Mouse (Mus musculus): ENCODE data around the gene Rin3. TPM values are rescaled to one million over a fixed set of nuclear protein-coding genes. Genes with fewer than 3 reads are reported as not detected.

Gene Rin3
- polyA plus RNA-seq, 1 experiment from 2014 or later = 9.0 TPM

- Histone ChIP-seq H3K9me3 (no peaks in the 10 kb centered on the region), H3K36me3 (no peaks in the 10 kb centered on the region; the same call in 1 of the 2 replicates), H3K27me3 (ENCODE audit: insufficient read depth, poor library complexity, severe bottlenecking) (no peaks in the 10 kb centered on the region), H3K4me3 (no peak overlapping the region), H3K4me1 (peaks cover 58% of the 10 kb centered on the region), H3K27ac (0 out of 2 replicates have a peak overlapping the region, but pooled peaks have one; percentile 32)
- WGBS = 79% methylated on average over 8 of the region's 8 CpGs
- no peak for DNase-seq (ENCODE audit: low spot score)
These were observed 12.8 kb downstream of the Rin3 start for GRCm38 (mm10) chr12:102295662-102296061.

- H3K4me1 ChIP-seq = peaks cover 54% of the 10 kb centered on the region
- no peak overlapping the region for H3K4me3 ChIP-seq
- no peaks in the 10 kb centered on the region for H3K9me3 ChIP-seq
- no peaks in the 10 kb centered on the region for H3K27me3 ChIP-seq (ENCODE audit: insufficient read depth, poor library complexity, severe bottlenecking)
- 79% methylated on average over 1 of the region's 1 CpGs for WGBS
- H3K36me3 ChIP-seq = no peaks in the 10 kb centered on the region; the same call in 1 of the 2 replicates
- no peak for DNase-seq (ENCODE audit: low spot score)
- H3K27ac ChIP-seq = 0 out of 2 replicates have a peak overlapping the region, but pooled peaks have one; percentile 32
These were observed 13.5 kb downstream of the Rin3 start for GRCm38 (mm10) chr12:102296361-102296760.

- WGBS = 81% methylated on average over 4 of the region's 4 CpGs
- H3K9me3 ChIP-seq = no peaks in the 10 kb centered on the region
- H3K4me3 ChIP-seq = no peak overlapping the region
- H3K27ac ChIP-seq = no peak overlapping the region
- no peak for DNase-seq (ENCODE audit: low spot score)
- peaks cover 50% of the 10 kb centered on the region for H3K4me1 ChIP-seq
- H3K27me3 ChIP-seq (ENCODE audit: insufficient read depth, poor library complexity, severe bottlenecking) = no peaks in the 10 kb centered on the region
- H3K36me3 ChIP-seq = no peaks in the 10 kb centered on the region; the same call in 1 of the 2 replicates
These were observed 14.1 kb downstream of the Rin3 start for GRCm38 (mm10) chr12:102296967-102297366.

GRCm38 (mm10) chr12:102299209-102299608 lies 16.4 kb downstream of the Rin3 start:
- WGBS = 41% methylated on average over 5 of the region's 5 CpGs
- no peaks in the 10 kb centered on the region for H3K27me3 ChIP-seq (ENCODE audit: insufficient read depth, poor library complexity, severe bottlenecking)
- H3K9me3 ChIP-seq = no peaks in the 10 kb centered on the region
- no peaks in the 10 kb centered on the region; the same call in 1 of the 2 replicates for H3K36me3 ChIP-seq
- no peak overlapping the region for H3K27ac ChIP-seq
- H3K4me1 ChIP-seq = peaks cover 59% of the 10 kb centered on the region
- no peak overlapping the region for H3K4me3 ChIP-seq
- no peak for DNase-seq (ENCODE audit: low spot score)

- no peaks in the 10 kb centered on the region for H3K9me3 ChIP-seq
- H3K4me1 ChIP-seq = peaks cover 58% of the 10 kb centered on the region
- WGBS = 72% methylated on average over 1 of the region's 1 CpGs
- DNase-seq (ENCODE audit: low spot score) = no peak
- no peaks in the 10 kb centered on the region for H3K27me3 ChIP-seq (ENCODE audit: insufficient read depth, poor library complexity, severe bottlenecking)
- H3K36me3 ChIP-seq = no peaks in the 10 kb centered on the region
- H3K4me3 ChIP-seq = no peak overlapping the region
- H3K27ac ChIP-seq = peak overlapping the region; percentile 26; the same call in 1 of the 2 replicates
These were observed 18.7 kb downstream of the Rin3 start for GRCm38 (mm10) chr12:102301585-102301984.

GRCm38 (mm10) chr12:102302322-102302721 lies 19.5 kb downstream of the Rin3 start:
- WGBS = 67% methylated on average over 9 of the region's 9 CpGs
- H3K9me3 ChIP-seq = no peaks in the 10 kb centered on the region
- H3K27me3 ChIP-seq (ENCODE audit: insufficient read depth, poor library complexity, severe bottlenecking) = no peaks in the 10 kb centered on the region
- H3K4me3 ChIP-seq = no peak overlapping the region
- H3K36me3 ChIP-seq = no peaks in the 10 kb centered on the region
- peak overlapping the region; percentile 43 for H3K27ac ChIP-seq
- no peak for DNase-seq (ENCODE audit: low spot score)
- peaks cover 63% of the 10 kb centered on the region for H3K4me1 ChIP-seq

GRCm38 (mm10) chr12:102302831-102303351 lies 20.0 kb downstream of the Rin3 start:
- H3K9me3 ChIP-seq = no peaks in the 10 kb centered on the region
- no peaks in the 10 kb centered on the region for H3K36me3 ChIP-seq
- H3K4me1 ChIP-seq = peaks cover 62% of the 10 kb centered on the region
- WGBS = 69% methylated on average over 4 of the region's 4 CpGs
- no peaks in the 10 kb centered on the region for H3K27me3 ChIP-seq (ENCODE audit: insufficient read depth, poor library complexity, severe bottlenecking)
- peak overlapping the region; percentile 43 for H3K27ac ChIP-seq
- no peak overlapping the region for H3K4me3 ChIP-seq
- DNase-seq (ENCODE audit: low spot score) = no peak

GRCm38 (mm10) chr12:102303867-102304266 lies 21.0 kb downstream of the Rin3 start:
- no peak overlapping the region for H3K4me3 ChIP-seq
- H3K9me3 ChIP-seq = no peaks in the 10 kb centered on the region
- H3K27ac ChIP-seq = 0 out of 2 replicates have a peak overlapping the region, but pooled peaks have one; percentile 42
- H3K4me1 ChIP-seq = peaks cover 69% of the 10 kb centered on the region
- WGBS = 29% methylated on average over 7 of the region's 7 CpGs
- no peak for DNase-seq (ENCODE audit: low spot score)
- no peaks in the 10 kb centered on the region for H3K36me3 ChIP-seq
- no peaks in the 10 kb centered on the region for H3K27me3 ChIP-seq (ENCODE audit: insufficient read depth, poor library complexity, severe bottlenecking)

- 61% methylated on average over 10 of the region's 10 CpGs for WGBS
- Histone ChIP-seq H3K36me3 (no peaks in the 10 kb centered on the region), H3K9me3 (no peaks in the 10 kb centered on the region), H3K4me3 (no peak overlapping the region), H3K27ac (0 out of 2 replicates have a peak overlapping the region, but pooled peaks have one; percentile 6), H3K4me1 (peaks cover 66% of the 10 kb centered on the region), H3K27me3 (ENCODE audit: insufficient read depth, poor library complexity, severe bottlenecking) (no peaks in the 10 kb centered on the region)
- no peak for DNase-seq (ENCODE audit: low spot score)
These were observed 22.4 kb downstream of the Rin3 start for GRCm38 (mm10) chr12:102305069-102305836.

- Histone ChIP-seq H3K36me3 (peaks cover 3% of the 10 kb centered on the region; the same call in 1 of the 2 replicates), H3K4me1 (peaks cover 54% of the 10 kb centered on the region), H3K27ac (peak overlapping the region; percentile 76), H3K27me3 (ENCODE audit: insufficient read depth, poor library complexity, severe bottlenecking) (no peaks in the 10 kb centered on the region), H3K9me3 (no peaks in the 10 kb centered on the region), H3K4me3 (no peak overlapping the region)
- no peak for DNase-seq (ENCODE audit: low spot score)
- 37% methylated on average over 6 of the region's 6 CpGs for WGBS
These were observed 25.2 kb downstream of the Rin3 start for GRCm38 (mm10) chr12:102308001-102308456.

GRCm38 (mm10) chr12:102308457-102309011 lies 25.7 kb downstream of the Rin3 start:
- DNase-seq (ENCODE audit: low spot score) = peak; percentile 79
- peaks cover 5% of the 10 kb centered on the region; the same call in 1 of the 2 replicates for H3K36me3 ChIP-seq
- peak overlapping the region; percentile 76 for H3K27ac ChIP-seq
- no peak overlapping the region for H3K4me3 ChIP-seq
- H3K9me3 ChIP-seq = no peaks in the 10 kb centered on the region
- peaks cover 49% of the 10 kb centered on the region for H3K4me1 ChIP-seq
- WGBS = 33% methylated on average over 16 of the region's 16 CpGs
- no peaks in the 10 kb centered on the region for H3K27me3 ChIP-seq (ENCODE audit: insufficient read depth, poor library complexity, severe bottlenecking)

GRCm38 (mm10) chr12:102309099-102309799 lies 26.4 kb downstream of the Rin3 start:
- no peaks in the 10 kb centered on the region for H3K27me3 ChIP-seq (ENCODE audit: insufficient read depth, poor library complexity, severe bottlenecking)
- WGBS = 75% methylated on average over 11 of the region's 11 CpGs
- peaks cover 42% of the 10 kb centered on the region for H3K4me1 ChIP-seq
- H3K36me3 ChIP-seq = peaks cover 5% of the 10 kb centered on the region; the same call in 1 of the 2 replicates
- H3K9me3 ChIP-seq = no peaks in the 10 kb centered on the region
- no peak for DNase-seq (ENCODE audit: low spot score)
- H3K4me3 ChIP-seq = no peak overlapping the region
- peak overlapping the region; percentile 76; the same call in 1 of the 2 replicates for H3K27ac ChIP-seq

All from heart, embryonic 10.5 days (tissue).